Mouse (Mus musculus) stomach, postnatal 0 days (tissue): ENCODE results near the gene Ano10. TPM values are rescaled to one million over a fixed set of nuclear protein-coding genes. Genes with fewer than 3 reads are reported as not detected.

ENCODE experiments used
- ATAC-seq: fragments of 200-750 bp; cut with Nextera tagmentation; 2 replicates; pipeline ENCODE4 v1.8.0; 2017; ENCODE audit not compliant: low FRiP score, low TSS enrichment
- DNase-seq: peaks from one replicate; pipeline ENCODE4 v3.0.0-alpha.2; 2016; ENCODE audit warnings: low spot score
- H3K27ac ChIP-seq: fragments of 300-500 bp; sonication (generic); replicated peaks from 2 replicates; pipeline ENCODE4 v1.5.1; 2014; ENCODE audit warnings: mild to moderate bottlenecking, control low read depth
- H3K27me3 ChIP-seq: fragments of 300-500 bp; sonication (generic); 2 replicates; pipeline ENCODE4 v1.6.1; 2014; ENCODE audit warnings: low read length; ENCODE audit not compliant: control insufficient read depth, insufficient read depth
- H3K36me3 ChIP-seq: fragments of 300-500 bp; sonication (generic); 2 replicates; pipeline ENCODE4 v1.6.1; 2014; ENCODE audit warnings: low read length, mixed read lengths; ENCODE audit not compliant: control insufficient read depth, insufficient read depth
- H3K4me1 ChIP-seq: fragments of 300-500 bp; sonication (generic); replicated peaks from 2 replicates; pipeline ENCODE4 v1.6.1; 2014; ENCODE audit warnings: antibody characterized with exemption; ENCODE audit not compliant: control insufficient read depth, insufficient read depth
- H3K4me2 ChIP-seq: fragments of 300-500 bp; sonication (generic); replicated peaks from 2 replicates; pipeline ENCODE4 v1.6.1; 2014; ENCODE audit warnings: low read depth, mild to moderate bottlenecking, control low read depth, moderate library complexity
- H3K4me3 ChIP-seq: fragments of 300-500 bp; sonication (generic); 2 replicates; pipeline ENCODE4 v1.5.1; 2014; ENCODE audit warnings: low read depth, low read length, control low read depth
- H3K9ac ChIP-seq: fragments of 300-500 bp; sonication (generic); 2 replicates; pipeline ENCODE4 v1.6.1; 2014; ENCODE audit warnings: mild to moderate bottlenecking, low read length, control low read depth, mixed read lengths
- H3K9me3 ChIP-seq: fragments of 300-500 bp; sonication (generic); 2 replicates; pipeline ENCODE4 v1.6.1; 2016; ENCODE audit warnings: low read length; ENCODE audit not compliant: control insufficient read depth
- CTCF ChIP-seq: IDR thresholded peaks from 2 replicates; pipeline ENCODE4 v1.5.1; 2016; ENCODE audit warnings: antibody characterized with exemption, low read depth, mild to moderate bottlenecking, moderate library complexity
- EP300 ChIP-seq: optimal IDR thresholded peaks from 2 replicates; pipeline ENCODE3; 2016; ENCODE audit warnings: antibody characterized with exemption
- WGBS: fragments of 180-500 bp; shearing (Covaris S2); extraction: QIAGEN DNeasy Blood & Tissue Kit; methylation state at CpG from one replicate; pipeline ENCODE4 v1.1.7; 2014; 5-methylcytosine and 5-hydroxymethylcytosine counted together
- polyA plus RNA-seq: library from polyadenylated mRNA; unstranded; fragments of >200 nt; fragmentation: Nextera tagmentation; extraction: Ambion mirVana; gene quantifications from 2 replicates; pipeline ENCODE4 v1.2.1, GENCODE M21; 2015

Gene Ano10
- polyA plus RNA-seq, 1 experiment from 2014 or later: 30.8 TPM

- 54% methylated on average over 1 of the region's 1 CpGs for WGBS
- DNase-seq: peak; percentile 78
- ATAC-seq: peak; percentile 96
Measured at GRCm38 (mm10) chr9:122188724-122189123, 105.5 kb downstream of the Ano10 start.

GRCm38 (mm10) chr9:122187451-122187921, 106.7 kb downstream of the Ano10 start:
- no peaks in the 10 kb centered on the region for H3K9me3 ChIP-seq
- no peak overlapping the region for H3K4me2 ChIP-seq
- no peak for ATAC-seq
- DNase-seq: no peak
- TF ChIP-seq EP300: no peak
- no peak overlapping the region for H3K4me3 ChIP-seq
- H3K27ac ChIP-seq: peak overlapping the region; percentile 26
- H3K4me1 ChIP-seq: no peaks in the 10 kb centered on the region
- 77% methylated on average over 7 of the region's 7 CpGs for WGBS
- no peaks in the 10 kb centered on the region for H3K36me3 ChIP-seq
- H3K27me3 ChIP-seq: no peaks in the 10 kb centered on the region
- no peak overlapping the region for H3K9ac ChIP-seq

More at GRCm38 (mm10) chr9:122188724-122189123, 105.5 kb downstream of the Ano10 start:
- H3K4me2 ChIP-seq: no peak overlapping the region
- no peak overlapping the region for H3K4me3 ChIP-seq
- H3K27me3 ChIP-seq: no peaks in the 10 kb centered on the region
- no peaks in the 10 kb centered on the region for H3K36me3 ChIP-seq
- TF ChIP-seq CTCF (peak; percentile 68), EP300 (no peak)
- H3K9ac ChIP-seq: no peak overlapping the region
- H3K27ac ChIP-seq: no peak overlapping the region
- H3K4me1 ChIP-seq: no peaks in the 10 kb centered on the region
- no peaks in the 10 kb centered on the region for H3K9me3 ChIP-seq

- no peak overlapping the region for H3K4me3 ChIP-seq
- H3K27ac ChIP-seq: peak overlapping the region; percentile 74
- H3K36me3 ChIP-seq: no peaks in the 10 kb centered on the region
- H3K4me1 ChIP-seq: no peaks in the 10 kb centered on the region
- WGBS: 67% methylated on average over 1 of the region's 1 CpGs
- H3K9me3 ChIP-seq: no peaks in the 10 kb centered on the region
- no peaks in the 10 kb centered on the region for H3K27me3 ChIP-seq
- TF ChIP-seq EP300: no peak
- no peak for TF ChIP-seq CTCF
- DNase-seq (no peak), ATAC-seq (no peak; the same call in 1 of the 2 replicates)
- H3K4me2 ChIP-seq: no peak overlapping the region
- H3K9ac ChIP-seq: no peak overlapping the region
Measured at GRCm38 (mm10) chr9:122186643-122187226, 107.5 kb downstream of the Ano10 start.

GRCm38 (mm10) chr9:122185953-122186352, 108.3 kb downstream of the Ano10 start:
- ATAC-seq: no peak
- no peak for DNase-seq
- Histone ChIP-seq H3K4me3 (no peak overlapping the region), H3K4me2 (no peak overlapping the region), H3K27ac (peak overlapping the region; percentile 74), H3K27me3 (no peaks in the 10 kb centered on the region), H3K9me3 (no peaks in the 10 kb centered on the region), H3K36me3 (no peaks in the 10 kb centered on the region), H3K4me1 (no peaks in the 10 kb centered on the region), H3K9ac (no peak overlapping the region; the same call in 1 of the 2 replicates)
- WGBS: 81% methylated on average over 6 of the region's 6 CpGs
- TF ChIP-seq CTCF: no peak
- no peak for TF ChIP-seq EP300

- ATAC-seq (peak; percentile 27; the same call in 1 of the 2 replicates), DNase-seq (peak; percentile 82)
- 13% methylated on average over 2 of the region's 2 CpGs for WGBS
- TF ChIP-seq EP300 (no peak), CTCF (peak; percentile 92)
- no peaks in the 10 kb centered on the region for H3K27me3 ChIP-seq
- no peaks in the 10 kb centered on the region for H3K36me3 ChIP-seq
- no peak overlapping the region for H3K27ac ChIP-seq
- H3K4me1 ChIP-seq: no peaks in the 10 kb centered on the region
- H3K4me3 ChIP-seq: no peak overlapping the region
- no peaks in the 10 kb centered on the region for H3K9me3 ChIP-seq
- H3K9ac ChIP-seq: no peak overlapping the region
- no peak overlapping the region for H3K4me2 ChIP-seq
Measured at GRCm38 (mm10) chr9:122185061-122185460, 109.2 kb downstream of the Ano10 start.

- Histone ChIP-seq H3K27me3 (no peaks in the 10 kb centered on the region), H3K4me1 (no peaks in the 10 kb centered on the region), H3K4me3 (no peak overlapping the region), H3K9ac (no peak overlapping the region), H3K4me2 (no peak overlapping the region), H3K36me3 (no peaks in the 10 kb centered on the region), H3K27ac (no peak overlapping the region), H3K9me3 (no peaks in the 10 kb centered on the region)
- ATAC-seq: no peak
- TF ChIP-seq CTCF (no peak), EP300 (no peak)
- WGBS: 73% methylated on average over 3 of the region's 3 CpGs
- DNase-seq: no peak
Measured at GRCm38 (mm10) chr9:122184329-122184728, 109.9 kb downstream of the Ano10 start.
